16 mouse cellular contexts compared by ENCODE assay signal in the genomic region with DNA sequence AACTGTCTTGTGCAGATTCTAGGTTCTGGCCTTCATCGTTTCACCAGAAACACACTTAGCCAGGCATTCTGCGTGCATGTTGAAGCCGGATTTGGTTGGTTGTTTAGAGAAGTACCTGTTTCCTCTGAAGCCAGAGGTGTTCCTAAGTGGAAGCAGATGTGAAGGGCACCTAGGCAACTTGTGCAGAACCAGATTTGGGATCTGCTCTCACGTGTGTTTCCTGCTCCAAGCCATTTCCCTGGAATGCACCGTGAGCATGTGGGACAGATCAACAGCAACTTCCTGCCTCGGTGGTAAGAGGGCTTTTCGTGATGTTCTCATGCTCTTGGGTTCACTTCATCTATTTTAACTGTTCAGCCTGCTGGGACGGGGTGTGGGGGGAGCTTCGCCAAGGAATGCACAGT. TPM values are rescaled to one million over a fixed set of nuclear protein-coding genes. Genes with fewer than 3 reads are reported as not detected.
DNase-seq lines count a peak whose midpoint lies in the region; ATAC-seq and TF ChIP-seq lines count a peak whose summit lies in the region.
"Had no signal": no experiment of that assay in that cellular context is flagged by ENCODE, and none has a peak within 500 bp of the region (broad histone marks: within the 10 kb centered on the region; RNA-seq: fewer than 3 reads in every experiment).

No protein-coding gene starts in this region.

- H3K27me3 ChIP-seq in hindbrain, embryonic 16.5 days (replicated peaks; ENCODE audit: control insufficient read depth, insufficient read depth, low read length), result no peaks in the 10 kb centered on the region
- H3K27me3 ChIP-seq in hindbrain, embryonic 11.5 days (ENCODE audit: control insufficient read depth, insufficient read depth, low read length), result no peaks in the 10 kb centered on the region
- H3K27me3 ChIP-seq in lung, postnatal 0 days (replicated peaks; ENCODE audit: insufficient read depth, low read length), result no peaks in the 10 kb centered on the region
- no peaks in the 10 kb centered on the region for H3K27me3 ChIP-seq in embryonic facial prominence, embryonic 13.5 days
- no peaks in the 10 kb centered on the region for H3K27me3 ChIP-seq in limb, embryonic 15.5 days
- H3K27me3 ChIP-seq: midbrain, embryonic 15.5 days had no signal

- no peak for TF ChIP-seq CTCF in lung, postnatal 0 days (IDR thresholded peaks at IDR 0.05)

- WGBS in hindbrain, embryonic 16.5 days, result 84% methylated on average over 9 of the region's 9 CpGs
- WGBS in hindbrain, embryonic 11.5 days, result 67% methylated on average over 9 of the region's 9 CpGs
- WGBS in lung, postnatal 0 days, result 41% methylated on average over 9 of the region's 9 CpGs
- WGBS in embryonic facial prominence, embryonic 13.5 days, result 37% methylated on average over 9 of the region's 9 CpGs
- 34% methylated on average over 9 of the region's 9 CpGs for WGBS in limb, embryonic 15.5 days

- no peak for TF ChIP-seq EP300 in lung, postnatal 0 days (IDR thresholded peaks at IDR 0.05)

- H3K4me2 ChIP-seq in hindbrain, embryonic 16.5 days (ENCODE audit: low read length), result no peak overlapping the region
- H3K4me2 ChIP-seq in hindbrain, embryonic 11.5 days (replicated peaks; ENCODE audit: low read depth, low read length), result no peak overlapping the region
- no peak overlapping the region for H3K4me2 ChIP-seq in lung, postnatal 0 days (replicated peaks; ENCODE audit: low read depth, low read length)
- no peak overlapping the region for H3K4me2 ChIP-seq in embryonic facial prominence, embryonic 13.5 days
- H3K4me2 ChIP-seq in limb, embryonic 15.5 days, result no peak overlapping the region
- H3K4me2 ChIP-seq: midbrain, embryonic 15.5 days had no signal

- no peak overlapping the region for H3K9ac ChIP-seq in hindbrain, embryonic 16.5 days (ENCODE audit: low read depth, low read length)
- H3K9ac ChIP-seq in hindbrain, embryonic 11.5 days (ENCODE audit: low read depth, low read length), result no peak overlapping the region
- no peak overlapping the region for H3K9ac ChIP-seq in lung, postnatal 0 days (replicated peaks; ENCODE audit: low read depth)
- H3K9ac ChIP-seq in embryonic facial prominence, embryonic 13.5 days, result no peak overlapping the region
- no peak overlapping the region for H3K9ac ChIP-seq in limb, embryonic 15.5 days
- H3K9ac ChIP-seq: forebrain, postnatal 0 days; midbrain, embryonic 15.5 days had no signal

- H3K4me1 ChIP-seq in hindbrain, embryonic 16.5 days (ENCODE audit: control insufficient read depth, insufficient read depth, low read depth, low read length), result no peaks in the 10 kb centered on the region; the same call in 1 of the 2 replicates
- no peaks in the 10 kb centered on the region for H3K4me1 ChIP-seq in hindbrain, embryonic 11.5 days (replicated peaks; ENCODE audit: control insufficient read depth, insufficient read depth, low read length)
- H3K4me1 ChIP-seq in lung, postnatal 0 days (ENCODE audit: insufficient read depth, low read depth, low read length), result peaks cover 11% of the 10 kb centered on the region; the same call in 1 of the 2 replicates
- H3K4me1 ChIP-seq in embryonic facial prominence, embryonic 13.5 days, result peaks cover 42% of the 10 kb centered on the region
- H3K4me1 ChIP-seq in limb, embryonic 15.5 days, result peaks cover 10% of the 10 kb centered on the region; the same call in 1 of the 2 replicates
- H3K4me1 ChIP-seq: midbrain, embryonic 15.5 days had no signal

- H3K4me3 ChIP-seq in hindbrain, embryonic 16.5 days (ENCODE audit: low read length), result no peak overlapping the region
- no peak overlapping the region for H3K4me3 ChIP-seq in hindbrain, embryonic 11.5 days (ENCODE audit: low read depth, low read length)
- no peak overlapping the region for H3K4me3 ChIP-seq in lung, postnatal 0 days (ENCODE audit: low read depth, low read length)
- no peak overlapping the region for H3K4me3 ChIP-seq in embryonic facial prominence, embryonic 13.5 days
- no peak overlapping the region for H3K4me3 ChIP-seq in limb, embryonic 15.5 days
- H3K4me3 ChIP-seq: midbrain, embryonic 15.5 days had no signal

- ATAC-seq in hindbrain, embryonic 16.5 days, result no peak
- no peak for ATAC-seq in hindbrain, embryonic 11.5 days (ENCODE audit: low FRiP score)
- no peak for ATAC-seq in lung, postnatal 0 days
- ATAC-seq in embryonic facial prominence, embryonic 13.5 days (ENCODE audit: insufficient number of reproducible peaks, insufficient read depth, low FRiP score, low TSS enrichment, low read depth), result no peak
- no peak for ATAC-seq in limb, embryonic 15.5 days (ENCODE audit: insufficient number of reproducible peaks, low FRiP score, low TSS enrichment, low read depth)
- ATAC-seq: inflammation-experienced regulatory T-cells, adult 6 months had no signal

- H3K27ac ChIP-seq in hindbrain, embryonic 16.5 days (ENCODE audit: low read depth, low read length), result peak overlapping the region; percentile 10; the same call in 1 of the 2 replicates
- no peak overlapping the region for H3K27ac ChIP-seq in hindbrain, embryonic 11.5 days (ENCODE audit: low read depth, low read length)
- H3K27ac ChIP-seq in lung, postnatal 0 days (ENCODE audit: low read length), result peak overlapping the region; percentile 60; the same call in 1 of the 2 replicates
- H3K27ac ChIP-seq in embryonic facial prominence, embryonic 13.5 days, result peak overlapping the region; percentile 76
- H3K27ac ChIP-seq in limb, embryonic 15.5 days, result 0 out of 2 replicates have a peak overlapping the region, but pooled peaks have one; percentile 14
- H3K27ac ChIP-seq: kidney, postnatal 0 days; midbrain, embryonic 15.5 days had no signal

- H3K36me3 ChIP-seq in hindbrain, embryonic 16.5 days (ENCODE audit: control insufficient read depth, insufficient read depth, low read length), result no peaks in the 10 kb centered on the region
- H3K36me3 ChIP-seq in hindbrain, embryonic 11.5 days (ENCODE audit: control insufficient read depth, insufficient read depth, low read length), result no peaks in the 10 kb centered on the region
- H3K36me3 ChIP-seq in lung, postnatal 0 days (ENCODE audit: insufficient read depth, low read length), result no peaks in the 10 kb centered on the region
- H3K36me3 ChIP-seq in embryonic facial prominence, embryonic 13.5 days, result no peaks in the 10 kb centered on the region
- H3K36me3 ChIP-seq in limb, embryonic 15.5 days, result no peaks in the 10 kb centered on the region
- H3K36me3 ChIP-seq: midbrain, embryonic 15.5 days had no signal

- no peaks in the 10 kb centered on the region; the same call in 1 of the 2 replicates for H3K9me3 ChIP-seq in hindbrain, embryonic 16.5 days (ENCODE audit: control insufficient read depth, low read length)
- H3K9me3 ChIP-seq in hindbrain, embryonic 11.5 days (ENCODE audit: control insufficient read depth, low read length), result no peaks in the 10 kb centered on the region
- H3K9me3 ChIP-seq in lung, postnatal 0 days (ENCODE audit: low read length), result no peaks in the 10 kb centered on the region
- H3K9me3 ChIP-seq in embryonic facial prominence, embryonic 13.5 days, result peaks cover 9% of the 10 kb centered on the region; the same call in 1 of the 2 replicates
- no peaks in the 10 kb centered on the region for H3K9me3 ChIP-seq in limb, embryonic 15.5 days
- H3K9me3 ChIP-seq: midbrain, embryonic 15.5 days had no signal

- DNase-seq in hindbrain, embryonic 11.5 days (ENCODE audit: low spot score), result no peak
- DNase-seq in lung, postnatal 0 days (ENCODE audit: low spot score), result peak; percentile 10
- no peak for DNase-seq in lung, postnatal 14 days
- DNase-seq in cerebellum, adult 8-10 months, result no peak
- no peak for DNase-seq in right cerebral cortex, adult 18-20 months
- DNase-seq: B cell, adult 2 months; cerebellum, postnatal 36 days; forebrain, postnatal 0 days; lung, adult 2 months had no signal

RNA-seq across cellular contexts. Expression of gene Actbl2, which starts 18.4 kb away (rescaled TPM):
- 0.05 TPM in 1 of 2 replicates, not detected in the other for polyA plus RNA-seq in hindbrain, embryonic 16.5 days (2015; fragmentation: Nextera tagmentation; extraction: Ambion mirVana)
- not detected in 2 replicates for polyA plus RNA-seq in hindbrain, embryonic 11.5 days (2014; fragmentation: Nextera tagmentation; extraction: Ambion mirVana)
- not detected in 2 replicates for polyA plus RNA-seq in lung, postnatal 0 days (2015; fragmentation: Nextera tagmentation; extraction: Ambion mirVana)
- not detected in 2 replicates for polyA plus RNA-seq in embryonic facial prominence, embryonic 13.5 days (2015; fragmentation: Nextera tagmentation; extraction: Ambion mirVana)
- not detected in 2 replicates for polyA plus RNA-seq in limb, embryonic 15.5 days (2015; fragmentation: Nextera tagmentation; extraction: Ambion mirVana)
- polyA plus RNA-seq: forebrain, postnatal 0 days; kidney, postnatal 0 days; lung, adult 2 months; midbrain, embryonic 15.5 days; neural tube, embryonic 11.5 days had no signal
